Mouse (Mus musculus): ENCODE data around the gene Prrg2. TPM values are rescaled to one million over a fixed set of nuclear protein-coding genes. Genes with fewer than 3 reads are reported as not detected.

Prrg2 gene
- total RNA-seq, 4 experiments from 2014 or later = 5.6 to 7.8 (median 6.7) TPM

- DNase-seq (ENCODE audit: low spot score) = no peak
Measured at GRCm38 (mm10) chr7:45012824-45013223, 49.7 kb downstream of the Prrg2 start.

GRCm38 (mm10) chr7:45012011-45012410 lies 50.5 kb downstream of the Prrg2 start:
- DNase-seq (ENCODE audit: low spot score) = no peak

GRCm38 (mm10) chr7:45008411-45008810 lies 54.1 kb downstream of the Prrg2 start:
- no peak for DNase-seq (ENCODE audit: low spot score)

- DNase-seq (ENCODE audit: low spot score) = no peak
Measured at GRCm38 (mm10) chr7:45007846-45008245, 54.6 kb downstream of the Prrg2 start.

- DNase-seq (ENCODE audit: low spot score) = no peak
Measured at GRCm38 (mm10) chr7:45007141-45007540, 55.3 kb downstream of the Prrg2 start.

- DNase-seq (ENCODE audit: low spot score) = no peak
Measured at GRCm38 (mm10) chr7:45006503-45006902, 56.0 kb downstream of the Prrg2 start.

GRCm38 (mm10) chr7:45005321-45005992 lies 57.0 kb downstream of the Prrg2 start:
- DNase-seq (ENCODE audit: low spot score) = no peak

- DNase-seq (ENCODE audit: low spot score) = no peak
Measured at GRCm38 (mm10) chr7:45004546-45004945, 57.9 kb downstream of the Prrg2 start.

Small RNAs within 50 kb of the gene (microRNA-seq; reads per million reads assigned to microRNA genes)
- gene Mir7054 = not detected

Other genes with a start within 250 kb of the Prrg2 start
- 10 to 100 TPM; 18.7 to 32.3 (median 24.4) TPM for gene Nup62, start 246.6 kb downstream of the Prrg2 start, total RNA-seq (2022)
- gene Il4i1, start 246.3 kb downstream of the Prrg2 start, total RNA-seq (2022) = 1 to 10 TPM in 2 of 4 experiments, under 1 TPM in 2; 0.35 to 1.2 (median 0.88) TPM
- 10 to 100 TPM; 55.1 to 71.1 (median 64.7) TPM for gene Atf5, start 246.0 kb downstream of the Prrg2 start, total RNA-seq (2022)
- 10 to 100 TPM; 64.3 to 76.2 (median 70.5) TPM for gene Akt1s1, start 213.7 kb downstream of the Prrg2 start, total RNA-seq (2022)
- gene Tbc1d17, start 213.6 kb downstream of the Prrg2 start, total RNA-seq (2022) = 10 to 100 TPM; 40.7 to 59.5 (median 51.5) TPM
- 10 to 100 TPM; 17.8 to 20.6 (median 19.6) TPM for gene Pnkp, start 205.5 kb downstream of the Prrg2 start, total RNA-seq (2022)
- 100 to 1,000 TPM; 178 to 199 (median 189) TPM for gene Ptov1, start 192.9 kb downstream of the Prrg2 start, total RNA-seq (2022)
- 10 to 100 TPM; 79.8 to 88.1 (median 85.0) TPM for gene Med25, start 170.0 kb downstream of the Prrg2 start, total RNA-seq (2022)
- gene Fuz, start 166.6 kb downstream of the Prrg2 start, total RNA-seq (2022) = 10 to 100 TPM; 14.9 to 18.5 (median 17.4) TPM
- 10 to 100 TPM; 61.0 to 74.9 (median 67.2) TPM for gene Ap2a1, start 133.2 kb downstream of the Prrg2 start, total RNA-seq (2022)
- not detected for gene Tsks, start 119.5 kb downstream of the Prrg2 start, total RNA-seq (2022)
- gene Cpt1c, start 87.8 kb downstream of the Prrg2 start, total RNA-seq (2022) = 1 to 10 TPM; 1.4 to 2.7 (median 1.8) TPM
- 100 to 1,000 TPM in 2 of 4 experiments, 10 to 100 TPM in 2; 88.3 to 107 (median 102) TPM for gene Prmt1, start 76.1 kb downstream of the Prrg2 start, total RNA-seq (2022)
- 10 to 100 TPM; 23.2 to 31.9 (median 27.0) TPM for gene Irf3, start 65.0 kb downstream of the Prrg2 start, total RNA-seq (2022)
- 10 to 100 TPM in 3 of 4 experiments, 1 to 10 TPM in 1; 8.6 to 13.5 (median 11.0) TPM for gene Bcl2l12, start 64.0 kb downstream of the Prrg2 start, total RNA-seq (2022)
- gene Scaf1, start 46.3 kb downstream of the Prrg2 start, total RNA-seq (2022) = 10 to 100 TPM; 46.8 to 56.2 (median 49.7) TPM
- gene Rras, start 44.7 kb downstream of the Prrg2 start, total RNA-seq (2022) = 10 to 100 TPM; 40.2 to 49.8 (median 44.1) TPM
- 10 to 100 TPM; 22.4 to 26.3 (median 24.9) TPM for gene Prr12, start 9.8 kb downstream of the Prrg2 start, total RNA-seq (2022)
- gene Nosip, start 248 bp downstream of the Prrg2 start, total RNA-seq (2022) = 10 to 100 TPM; 30.6 to 33.8 (median 32.7) TPM
- gene Rcn3, start 29.5 kb upstream of the Prrg2 start, total RNA-seq (2022) = 10 to 100 TPM; 17.8 to 27.4 (median 21.4) TPM
- gene Fcgrt, start 41.2 kb upstream of the Prrg2 start, total RNA-seq (2022) = 10 to 100 TPM; 65.6 to 77.1 (median 67.5) TPM
- 100 to 1,000 TPM; 572 to 626 (median 604) TPM for gene Rps11, start 61.8 kb upstream of the Prrg2 start, total RNA-seq (2022)
- 100 to 1,000 TPM; 580 to 769 (median 686) TPM for gene Rpl13a, start 66.1 kb upstream of the Prrg2 start, total RNA-seq (2022)
- 1 to 10 TPM in 1 of 4 experiments, not detected in 3; 1.7 TPM for gene Gm45713, start 73.6 kb upstream of the Prrg2 start, total RNA-seq (2022)
- 1 to 10 TPM; 6.1 to 7.9 (median 6.5) TPM for gene Flt3l, start 73.8 kb upstream of the Prrg2 start, total RNA-seq (2022)
- 10 to 100 TPM; 40.4 to 50.5 (median 48.0) TPM for gene Pih1d1, start 91.6 kb upstream of the Prrg2 start, total RNA-seq (2022)
- gene Aldh16a1, start 91.9 kb upstream of the Prrg2 start, total RNA-seq (2022) = 10 to 100 TPM; 24.9 to 36.9 (median 29.2) TPM
- 10 to 100 TPM; 32.0 to 50.7 (median 41.1) TPM for gene Slc17a7, start 101.3 kb upstream of the Prrg2 start, total RNA-seq (2022)
- gene Gfy, start 116.9 kb upstream of the Prrg2 start, total RNA-seq (2022) = not detected
- gene Pth2, start 118.3 kb upstream of the Prrg2 start, total RNA-seq (2022) = not detected
- not detected for gene Ccdc155, start 142.2 kb upstream of the Prrg2 start, total RNA-seq (2022)
- gene Dkkl1, start 149.5 kb upstream of the Prrg2 start, total RNA-seq (2022) = not detected
- gene Tead2, start 153.1 kb upstream of the Prrg2 start, total RNA-seq (2022) = 10 to 100 TPM in 1 of 4 experiments, 1 to 10 TPM in 3; 6.2 to 10.4 (median 8.0) TPM
- gene Cd37, start 176.4 kb upstream of the Prrg2 start, total RNA-seq (2022) = 1 to 10 TPM; 2.1 to 5.8 (median 3.0) TPM
- not detected for gene Slc6a16, start 178.4 kb upstream of the Prrg2 start, total RNA-seq (2022)
- gene Slc6a21, start 214.8 kb upstream of the Prrg2 start, total RNA-seq (2022) = not detected